Mouse (Mus musculus) lung, postnatal 0 days (tissue): ENCODE results near the gene Actr1a. TPM values are rescaled to one million over a fixed set of nuclear protein-coding genes. Genes with fewer than 3 reads are reported as not detected.

ENCODE experiments used
- ATAC-seq: fragments of 200-750 bp; cut with Nextera tagmentation; 2 replicates; pipeline ENCODE4 v1.8.0; 2017; ENCODE audit warnings: moderate library complexity
- DNase-seq: peaks from one replicate; pipeline ENCODE4 v3.0.0-alpha.2; 2016; ENCODE audit warnings: low spot score
- H3K27ac ChIP-seq: fragments of 300-500 bp; sonication (generic); 2 replicates; pipeline ENCODE4 v1.5.1; 2014; ENCODE audit warnings: antibody characterized with exemption, mild to moderate bottlenecking, low read length, mixed read lengths
- H3K27me3 ChIP-seq: fragments of 300-500 bp; sonication (generic); replicated peaks from 2 replicates; pipeline ENCODE4 v1.6.1; 2014; ENCODE audit warnings: low read length, mixed read lengths; ENCODE audit not compliant: insufficient read depth
- H3K36me3 ChIP-seq: fragments of 300-500 bp; sonication (generic); 2 replicates; pipeline ENCODE4 v1.6.1; 2014; ENCODE audit warnings: low read length, mixed read lengths; ENCODE audit not compliant: insufficient read depth
- H3K4me1 ChIP-seq: fragments of 300-500 bp; sonication (generic); 2 replicates; pipeline ENCODE4 v1.6.1; 2014; ENCODE audit warnings: antibody characterized with exemption, low read depth, low read length, mixed read lengths; ENCODE audit not compliant: insufficient read depth
- H3K4me2 ChIP-seq: fragments of 300-500 bp; sonication (generic); replicated peaks from 2 replicates; pipeline ENCODE4 v1.6.1; 2014; ENCODE audit warnings: low read depth, mild to moderate bottlenecking, low read length, moderate library complexity, mixed read lengths
- H3K4me3 ChIP-seq: fragments of 300-500 bp; sonication (generic); 2 replicates; pipeline ENCODE4 v1.5.1; 2014; ENCODE audit warnings: low read depth, low read length
- H3K9ac ChIP-seq: fragments of 300-500 bp; sonication (generic); replicated peaks from 2 replicates; pipeline ENCODE4 v1.6.1; 2014; ENCODE audit warnings: low read depth, mild to moderate bottlenecking
- H3K9me3 ChIP-seq: fragments of 300-500 bp; sonication (generic); 2 replicates; pipeline ENCODE4 v1.6.1; 2016; ENCODE audit warnings: low read length, mixed read lengths
- CTCF ChIP-seq: IDR thresholded peaks from 2 replicates; pipeline ENCODE4 v1.5.1; 2016; ENCODE audit warnings: antibody characterized with exemption, mild to moderate bottlenecking
- EP300 ChIP-seq: IDR thresholded peaks from 2 replicates; pipeline ENCODE4 v1.6.1; 2016; ENCODE audit warnings: antibody characterized with exemption, mild to moderate bottlenecking, control low read depth
- WGBS: fragments of 180-500 bp; shearing (Covaris S2); extraction: QIAGEN DNeasy Blood & Tissue Kit; methylation state at CpG from one replicate; pipeline ENCODE4 v1.1.7; 2014; 5-methylcytosine and 5-hydroxymethylcytosine counted together
- polyA plus RNA-seq: library from polyadenylated mRNA; unstranded; fragments of >200 nt; fragmentation: Nextera tagmentation; extraction: Ambion mirVana; gene quantifications from 2 replicates; pipeline ENCODE4 v1.2.1, GENCODE M21; 2015

Actr1a gene
- polyA plus RNA-seq, 1 experiment from 2014 or later: 104 TPM

GRCm38 (mm10) chr19:46350168-46350932 is 45.2 kb downstream of the Actr1a start, which contains the start of gene 2310034G01Rik:
2310034G01Rik (minus strand) TSS chr19:46350302.
- peak within 1 kb of the TSS; percentile 93 for H3K4me2 ChIP-seq
- H3K9me3 ChIP-seq: no peaks in the 10 kb centered on the region
- TF ChIP-seq CTCF (no peak), EP300 (no peak)
- ATAC-seq (peak; percentile 44), DNase-seq (peak; percentile 68)
- peak within 1 kb of the TSS; percentile 60 for H3K4me3 ChIP-seq
- peak within 1 kb of the TSS; percentile 41 for H3K9ac ChIP-seq
- H3K27me3 ChIP-seq: no peaks in the 10 kb centered on the region
- WGBS: 50% methylated on average over 10 of the region's 10 CpGs
- H3K27ac ChIP-seq: 0 out of 2 replicates have a peak within 1 kb of the TSS, but pooled peaks have one; percentile 32
- no peaks in the 10 kb centered on the region for H3K36me3 ChIP-seq
- H3K4me1 ChIP-seq: no peaks in the 10 kb centered on the region; the same call in 1 of the 2 replicates

DNA sequence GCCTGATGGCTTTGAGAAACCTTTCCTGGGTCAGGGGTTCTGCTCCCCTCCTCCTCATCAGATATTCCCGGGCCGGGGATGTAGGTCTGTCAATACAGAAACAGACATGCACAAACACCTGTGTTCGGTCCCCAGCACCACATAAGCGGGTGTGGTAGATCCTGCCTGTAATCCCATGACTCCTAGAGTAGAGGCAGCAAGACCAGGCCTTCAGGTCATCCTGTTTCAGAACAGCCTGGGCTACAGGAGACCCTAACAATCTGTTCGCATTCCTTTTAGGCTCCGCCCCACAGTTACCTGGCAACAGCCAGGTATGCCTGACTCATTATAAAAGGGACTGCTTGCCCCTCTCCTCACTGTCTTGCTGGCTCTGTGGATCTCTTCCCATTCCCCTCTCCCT is 46.0 kb downstream of the Actr1a start:
- Histone ChIP-seq H3K4me1 (no peaks in the 10 kb centered on the region; the same call in 1 of the 2 replicates), H3K4me2 (peak overlapping the region; percentile 93), H3K36me3 (no peaks in the 10 kb centered on the region), H3K27me3 (no peaks in the 10 kb centered on the region), H3K9me3 (no peaks in the 10 kb centered on the region), H3K4me3 (peak overlapping the region; percentile 60), H3K9ac (no peak overlapping the region), H3K27ac (no peak overlapping the region)
- WGBS: 23% methylated on average over 6 of the region's 6 CpGs
- DNase-seq (no peak), ATAC-seq (no peak)
- TF ChIP-seq EP300: no peak
- no peak for TF ChIP-seq CTCF

- H3K27me3 ChIP-seq: no peaks in the 10 kb centered on the region
- ATAC-seq (peak; percentile 89), DNase-seq (peak; percentile 81)
- H3K4me3 ChIP-seq: peak overlapping the region; percentile 60
- TF ChIP-seq EP300 (no peak), CTCF (no peak)
- no peaks in the 10 kb centered on the region for H3K36me3 ChIP-seq
- H3K27ac ChIP-seq: peak overlapping the region; percentile 71
- H3K4me1 ChIP-seq: no peaks in the 10 kb centered on the region; the same call in 1 of the 2 replicates
- WGBS: under 1% methylated on average over 44 of the region's 78 CpGs
- no peaks in the 10 kb centered on the region for H3K9me3 ChIP-seq
- H3K4me2 ChIP-seq: peak overlapping the region; percentile 93
- peak overlapping the region; percentile 41 for H3K9ac ChIP-seq
Observed at GRCm38 (mm10) chr19:46348761-46349458, 46.6 kb downstream of the Actr1a start.

DNA sequence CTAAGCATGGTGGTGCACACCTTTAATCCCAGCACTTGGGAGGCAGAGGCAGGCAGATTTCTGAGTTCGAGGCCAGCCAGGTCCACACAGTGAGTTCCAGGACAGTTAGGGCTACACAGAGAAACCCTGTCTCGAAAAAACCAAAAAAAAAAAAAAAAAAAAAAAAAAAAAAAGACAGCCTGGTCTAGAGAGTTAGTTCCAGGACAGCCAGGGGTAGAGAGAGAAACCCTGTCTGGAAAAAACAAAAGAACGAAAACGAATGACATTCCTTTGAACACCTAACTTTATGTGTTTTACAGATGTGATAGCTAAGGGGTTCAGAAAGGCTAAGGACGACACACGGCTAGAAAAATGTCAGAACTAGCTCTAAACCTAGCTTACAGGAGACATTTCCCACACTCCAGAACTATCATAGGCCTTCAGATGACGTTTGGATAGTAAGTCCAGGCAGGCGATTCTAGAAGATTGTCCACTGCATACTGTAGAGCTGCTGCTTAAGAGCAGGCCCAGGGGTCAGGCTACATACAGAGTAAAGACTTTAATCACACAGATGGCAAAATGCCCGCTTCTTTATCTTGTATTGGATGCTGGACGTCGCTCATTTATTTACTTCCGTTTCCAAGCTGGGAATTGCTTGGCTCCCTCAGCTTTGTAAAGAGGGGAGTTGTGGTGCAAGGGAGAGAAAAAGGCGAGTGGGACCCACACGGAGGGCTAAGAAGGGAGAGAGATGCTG is 47.4 kb downstream of the Actr1a start:
- Histone ChIP-seq H3K4me3 (peak overlapping the region; percentile 60), H3K27ac (peak overlapping the region; percentile 71), H3K27me3 (no peaks in the 10 kb centered on the region), H3K36me3 (no peaks in the 10 kb centered on the region), H3K9ac (peak overlapping the region; percentile 41), H3K4me2 (peak overlapping the region; percentile 93), H3K9me3 (no peaks in the 10 kb centered on the region), H3K4me1 (no peaks in the 10 kb centered on the region; the same call in 1 of the 2 replicates)
- WGBS: 26% methylated on average over 14 of the region's 14 CpGs
- peak; percentile 49 for DNase-seq
- ATAC-seq: peak; percentile 9; the same call in 1 of the 2 replicates
- TF ChIP-seq CTCF (no peak), EP300 (no peak)

GRCm38 (mm10) chr19:46347146-46347545 is 48.4 kb downstream of the Actr1a start:
- no peaks in the 10 kb centered on the region for H3K36me3 ChIP-seq
- H3K4me1 ChIP-seq: no peaks in the 10 kb centered on the region; the same call in 1 of the 2 replicates
- H3K27ac ChIP-seq: no peak overlapping the region
- DNase-seq: no peak
- no peak overlapping the region for H3K4me2 ChIP-seq
- TF ChIP-seq EP300 (no peak), CTCF (no peak)
- 100% methylated on average over 1 of the region's 1 CpGs for WGBS
- H3K9me3 ChIP-seq: no peaks in the 10 kb centered on the region
- H3K4me3 ChIP-seq: no peak overlapping the region
- H3K9ac ChIP-seq: no peak overlapping the region
- no peak for ATAC-seq
- no peaks in the 10 kb centered on the region for H3K27me3 ChIP-seq
